Mouse (Mus musculus): ENCODE results near the gene Olfr1166. TPM values are rescaled to one million over a fixed set of nuclear protein-coding genes. Genes with fewer than 3 reads are reported as not detected.
"Not testable (repeated sequence)": the region's sequence is repeated elsewhere in the genome, so short reads cannot be mapped to it uniquely, and the experiment has no call there.

Olfr1166 gene
- total RNA-seq (2012; rRNA removed) (not detected in 2 replicates), total RNA-seq (2014; rRNA removed) (not detected in 2 replicates), polyA plus RNA-seq (2012; ENCODE audit: insufficient read length, low read depth) (not detected in 2 replicates)

GRCm38 (mm10) chr2:88128172-88128571 is at the start of gene Olfr1166:
Gene Olfr1166 (minus strand): TSS chr2:88128272.
- no peak within 1 kb of the TSS for H3K4me2 ChIP-seq (ENCODE audit: insufficient read depth, low read depth, poor library complexity, severe bottlenecking)
- dilution Hi-C loops (cut with MboI; ENCODE audit: extremely low pct_ligation_motif_present, extremely low pct_unique_long_range_greater_than_20kb, low sequenced_read_pairs) (no loop called here), in situ Hi-C loops (cut with MboI; ENCODE audit: low pct_ligation_motif_present, low pct_unique_long_range_greater_than_20kb, low sequenced_read_pairs) (no loop called here)
- peaks cover 4% of the 10 kb centered on the region for H3K9me3 ChIP-seq (replicated peaks; ENCODE audit: low read length)
- H3K4me1 ChIP-seq (ENCODE audit: control insufficient read depth in 1 of 2, insufficient read depth in 2 of 2), result no peaks in the 10 kb centered on the region
- TF ChIP-seq MAZ (IDR thresholded peaks at IDR 0.05; ENCODE audit: low read depth, low read length), result no peak
- no peak for TF ChIP-seq MXI1 (IDR thresholded peaks at IDR 0.05; ENCODE audit: low read depth, low read length)
- TF ChIP-seq PAX5 (IDR thresholded peaks at IDR 0.05; ENCODE audit: low read length), result no peak
- TF ChIP-seq POLR2AphosphoS2 (IDR thresholded peaks at IDR 0.05; ENCODE audit: low read depth, low read length), result no peak
- TF ChIP-seq ETS1 (conservative IDR thresholded peaks at IDR 0.05; ENCODE audit: low read depth, low read length), result no peak
- TF ChIP-seq CHD2 (IDR thresholded peaks at IDR 0.05; ENCODE audit: low read length), result no peak
- TF ChIP-seq MAFK (IDR thresholded peaks at IDR 0.05; ENCODE audit: insufficient replicate concordance, low read length), result no peak
- TF ChIP-seq E2F4 (IDR thresholded peaks at IDR 0.05; ENCODE audit: insufficient replicate concordance, low read depth, low read length), result no peak
- TF ChIP-seq POLR2A (IDR thresholded peaks at IDR 0.05; ENCODE audit: low read depth, low read length), result no peak
- TF ChIP-seq ELF1 (IDR thresholded peaks at IDR 0.05; ENCODE audit: low read depth, low read length), result no peak
- no peak for TF ChIP-seq RAD21 (IDR thresholded peaks at IDR 0.05; ENCODE audit: low read depth, low read length)
- TF ChIP-seq CHD1 (IDR thresholded peaks at IDR 0.05; ENCODE audit: low read depth, low read length), result no peak
- no peaks in the 10 kb centered on the region for H3K36me3 ChIP-seq (replicated peaks in 1 of 2; ENCODE audit: control insufficient read depth in 1 of 2, insufficient read depth in 1 of 2, low read length in 1 of 2)
- H3K4me3 ChIP-seq (replicated peaks in 1 of 3; ENCODE audit: low read depth in 2 of 3, low read length in 2 of 3, poor library complexity in 1 of 3), result no peak within 1 kb of the TSS
- H3K79me2 ChIP-seq (replicated peaks; ENCODE audit: control insufficient read depth, extremely low read depth, insufficient read depth, poor library complexity, severe bottlenecking), result no peaks in the 10 kb centered on the region
- no peak within 1 kb of the TSS for H3K9ac ChIP-seq (ENCODE audit: insufficient read depth, low read depth)
- no peak for DNase-seq (ENCODE audit: extremely low read depth)
- no peaks in the 10 kb centered on the region for H3K27me3 ChIP-seq (replicated peaks)
- no peak within 1 kb of the TSS for H3K27ac ChIP-seq (ENCODE audit: insufficient read depth, low read depth)

DNA sequence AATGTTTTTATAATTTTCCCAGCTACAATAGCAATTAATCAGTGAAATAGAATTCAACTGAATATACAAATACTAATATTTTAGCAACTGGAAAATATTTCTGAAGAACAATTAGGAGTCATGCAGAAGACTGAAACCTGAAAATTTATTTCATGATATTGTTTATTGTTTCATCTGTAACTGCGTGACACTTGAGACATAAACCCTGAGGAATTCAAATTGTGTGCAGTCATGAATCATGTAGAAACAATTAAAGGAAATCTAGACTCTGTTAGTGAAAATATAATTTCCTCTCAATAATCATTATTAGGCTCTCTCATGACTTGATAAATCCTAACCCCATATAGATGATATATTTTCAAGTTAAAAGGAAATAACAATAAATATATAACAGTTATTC is 27.0 kb upstream of the Olfr1166 start, which contains the start of gene Olfr1167:
Gene Olfr1167, minus strand, starts transcription at position 101 of the 400 bp plus-strand sequence.
- DNase-seq (ENCODE audit: extremely low read depth); H3K27ac ChIP-seq (ENCODE audit: insufficient read depth, low read depth); H3K4me3 ChIP-seq (replicated peaks in 1 of 3; ENCODE audit: low read depth in 2 of 3, low read length in 2 of 3, poor library complexity in 1 of 3); dilution Hi-C loops (cut with MboI; ENCODE audit: extremely low pct_ligation_motif_present, extremely low pct_unique_long_range_greater_than_20kb, low sequenced_read_pairs); in situ Hi-C loops (cut with MboI; ENCODE audit: low pct_ligation_motif_present, low pct_unique_long_range_greater_than_20kb, low sequenced_read_pairs); H3K9me3 ChIP-seq (replicated peaks; ENCODE audit: low read length); H3K4me1 ChIP-seq (ENCODE audit: control insufficient read depth in 1 of 2, insufficient read depth in 2 of 2); H3K79me2 ChIP-seq (replicated peaks; ENCODE audit: control insufficient read depth, extremely low read depth, insufficient read depth, poor library complexity, severe bottlenecking); H3K4me2 ChIP-seq (ENCODE audit: insufficient read depth, low read depth, poor library complexity, severe bottlenecking); H3K27me3 ChIP-seq (replicated peaks); H3K36me3 ChIP-seq (replicated peaks in 1 of 2; ENCODE audit: control insufficient read depth in 1 of 2, insufficient read depth in 1 of 2, low read length in 1 of 2); H3K9ac ChIP-seq (ENCODE audit: insufficient read depth, low read depth): not testable (repeated sequence)

- TF ChIP-seq EP300 (IDR thresholded peaks at IDR 0.05; ENCODE audit: low read length), result no peak
- TF ChIP-seq NRF1 (IDR thresholded peaks at IDR 0.05; ENCODE audit: low read depth, low read length), result no peak
- TF ChIP-seq GABPA (IDR thresholded peaks at IDR 0.05; ENCODE audit: insufficient replicate concordance, low read depth, low read length), result no peak
- TF ChIP-seq RCOR1 (conservative IDR thresholded peaks at IDR 0.05; ENCODE audit: low read depth, low read length), result no peak
- no peak for TF ChIP-seq MAZ (IDR thresholded peaks at IDR 0.05; ENCODE audit: low read depth, low read length)
- TF ChIP-seq HCFC1 (IDR thresholded peaks at IDR 0.05; ENCODE audit: low read depth, low read length), result no peak
- H3K4me2 ChIP-seq (ENCODE audit: insufficient read depth, low read depth, poor library complexity, severe bottlenecking), result no peak within 1 kb of the TSS
Observed at GRCm38 (mm10) chr2:88093866-88094265, 34.2 kb downstream of the Olfr1166 start, which contains the start of gene Olfr1164. Gene Olfr1164 (minus strand): TSS chr2:88093966.

More at GRCm38 (mm10) chr2:88093866-88094265, 34.2 kb downstream of the Olfr1166 start, which contains the start of gene Olfr1164:
- in situ Hi-C loops (cut with MboI; ENCODE audit: low pct_ligation_motif_present, low pct_unique_long_range_greater_than_20kb, low sequenced_read_pairs) (no loop called here), dilution Hi-C loops (cut with MboI; ENCODE audit: extremely low pct_ligation_motif_present, extremely low pct_unique_long_range_greater_than_20kb, low sequenced_read_pairs) (no loop called here)
- H3K79me2 ChIP-seq (replicated peaks; ENCODE audit: control insufficient read depth, extremely low read depth, insufficient read depth, poor library complexity, severe bottlenecking), result no peaks in the 10 kb centered on the region
- H3K36me3 ChIP-seq (replicated peaks in 1 of 2; ENCODE audit: control insufficient read depth in 1 of 2, insufficient read depth in 1 of 2, low read length in 1 of 2), result no peaks in the 10 kb centered on the region
- H3K4me3 ChIP-seq (replicated peaks in 1 of 3; ENCODE audit: low read depth in 2 of 3, low read length in 2 of 3, poor library complexity in 1 of 3), result no peak within 1 kb of the TSS
- no peak for DNase-seq (ENCODE audit: extremely low read depth)
- H3K27me3 ChIP-seq (replicated peaks), result no peaks in the 10 kb centered on the region
- H3K9me3 ChIP-seq (replicated peaks; ENCODE audit: low read length), result peaks cover 19% of the 10 kb centered on the region
- H3K9ac ChIP-seq (ENCODE audit: insufficient read depth, low read depth), result no peak within 1 kb of the TSS
- H3K4me1 ChIP-seq (ENCODE audit: control insufficient read depth in 1 of 2, insufficient read depth in 2 of 2), result no peaks in the 10 kb centered on the region
- H3K27ac ChIP-seq (ENCODE audit: insufficient read depth, low read depth), result no peak within 1 kb of the TSS
